Mouse (Mus musculus) embryonic stem cell, embryonic (primary cell): ENCODE data around the gene Arid4a.

Source experiments
- CTCF ChIA-PET, 4 experiments: fragments of 300-600 bp in 2 of 4; fragments of 350-600 bp in 2 of 4; sonication (Branson Sonifier 250); formaldehyde crosslinking; loops; one replicate each; lab custom pipeline; 2022; ENCODE audit warnings: inconsistent platforms in 2 of 4; lab: Charles Lee
- POLR2A ChIA-PET, 4 experiments: fragments of 300-600 bp in 2 of 4; fragments of 350-600 bp in 2 of 4; sonication (Branson Sonifier 250); formaldehyde crosslinking; loops; one replicate each; lab custom pipeline; 2022; ENCODE audit warnings: antibody characterized with exemption in 4 of 4, inconsistent platforms in 1 of 4; lab: Charles Lee

Arid4a gene

DNA sequence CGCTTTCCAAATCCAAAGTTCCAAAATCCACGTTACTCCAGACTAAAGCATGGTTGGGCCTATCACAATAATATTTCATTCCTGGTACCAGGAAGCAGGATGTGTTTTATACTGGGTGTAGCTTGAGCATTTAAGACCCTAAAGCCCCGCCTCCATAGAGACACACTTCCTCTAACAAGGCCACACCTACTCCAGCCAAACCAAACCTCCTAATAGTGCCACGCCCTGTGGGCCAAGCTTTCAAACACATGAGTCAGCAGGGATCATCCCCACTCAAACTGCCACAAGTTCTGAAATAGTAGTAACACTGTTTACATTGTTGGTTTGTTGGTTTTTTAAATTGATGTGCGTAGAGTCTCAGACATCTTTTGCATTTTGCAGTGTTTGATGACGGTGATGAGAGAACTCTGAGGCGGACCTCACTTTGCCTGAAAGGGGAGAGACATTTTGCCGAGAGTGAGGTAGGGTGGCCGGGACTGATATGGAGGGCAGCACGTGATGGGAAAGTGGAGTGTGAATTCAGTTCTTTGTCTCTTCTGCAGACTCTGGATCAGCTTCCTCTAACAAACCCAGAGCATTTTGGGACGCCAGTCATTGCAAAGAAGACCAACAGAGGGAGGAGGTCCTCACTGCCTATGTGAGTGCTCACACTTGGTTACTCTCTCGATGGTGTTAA, 21.1 kb downstream of the Arid4a start:
- POLR2A ChIA-PET = interaction anchor here (0.7 to 7.7 kb wide), 37 partner anchors 8 to 1049 kb away, joined by 3 to 149 read pairs (median 5); partner anchors contain the start of genes Arid4a (in 3 of the 4), Psma3 (in 3 of the 4), 2700049A03Rik (in 1 of the 4) and Jkamp (in 1 of the 4)
- CTCF ChIA-PET = interaction anchor here in 3 of 4 experiments (1.0 to 2.2 kb wide), 6 partner anchors 14 to 36 kb away, joined by 3 to 9 read pairs (median 4); partner anchors contain the start of gene Arid4a (in 1 of the 3)

DNA sequence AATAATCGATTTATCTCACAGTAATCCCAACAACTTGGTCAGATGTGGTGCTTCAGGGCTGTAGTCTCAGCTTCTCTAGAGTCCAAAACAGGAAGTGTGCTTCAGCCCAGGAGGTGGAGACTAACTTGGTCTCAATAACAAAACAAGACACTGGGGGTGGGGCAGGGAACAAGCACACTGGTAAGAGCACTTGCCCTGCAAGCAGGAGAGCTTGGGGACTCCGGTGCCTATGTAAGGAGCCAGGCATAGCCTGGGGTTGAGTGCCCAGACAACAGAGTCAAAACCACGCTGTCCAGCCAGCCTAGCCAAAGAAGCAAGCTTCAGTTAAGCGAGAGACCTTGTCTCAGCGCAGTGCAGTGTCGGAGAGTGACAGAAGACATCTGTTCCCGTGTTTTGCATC, 24.7 kb downstream of the Arid4a start:
- ChIA-PET CTCF (interaction anchor here in 2 of 4 experiments (0.5 to 2.2 kb wide), 2 partner anchors 33 to 68 kb away, joined by 4 to 8 read pairs; no protein-coding TSS in a partner anchor), POLR2A (interaction anchor here in 3 of 4 experiments (0.7 to 7.7 kb wide), 17 partner anchors 10 to 97 kb away, joined by 3 to 149 read pairs (median 5); partner anchors contain the start of genes Arid4a (in 2 of the 3) and Psma3 (in 1 of the 3))

DNA sequence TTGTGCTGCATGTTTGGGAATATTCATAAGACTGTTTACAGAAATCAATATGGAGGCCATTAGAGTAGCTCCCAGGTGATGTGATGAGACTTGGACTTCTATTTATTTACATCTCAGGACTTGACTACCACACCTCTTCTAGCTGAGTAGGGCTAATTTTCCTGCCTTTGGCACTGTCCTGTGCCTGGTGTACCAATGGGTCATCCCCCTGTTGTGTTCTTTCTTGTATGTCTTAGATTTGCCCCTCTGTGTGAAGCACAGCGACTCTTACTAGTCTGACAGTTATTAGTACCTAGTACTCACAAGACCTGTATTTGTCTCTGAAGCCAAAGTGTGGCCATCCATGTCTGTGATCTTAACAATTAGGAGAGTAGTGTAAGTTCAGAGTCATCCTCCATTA, 26.7 kb downstream of the Arid4a start:
- CTCF ChIA-PET = interaction anchor here in 2 of 4 experiments (0.6 to 2.2 kb wide), 3 partner anchors 24 to 31 kb away, joined by 3 to 8 read pairs (median 4); no protein-coding TSS in a partner anchor
- POLR2A ChIA-PET = interaction anchor here in 2 of 4 experiments (1.1 to 7.7 kb wide), 4 partner anchors 27 to 68 kb away, joined by 3 to 149 read pairs (median 20); partner anchors contain the start of genes Arid4a (in 2 of the 2) and Psma3 (in 1 of the 2)

DNA sequence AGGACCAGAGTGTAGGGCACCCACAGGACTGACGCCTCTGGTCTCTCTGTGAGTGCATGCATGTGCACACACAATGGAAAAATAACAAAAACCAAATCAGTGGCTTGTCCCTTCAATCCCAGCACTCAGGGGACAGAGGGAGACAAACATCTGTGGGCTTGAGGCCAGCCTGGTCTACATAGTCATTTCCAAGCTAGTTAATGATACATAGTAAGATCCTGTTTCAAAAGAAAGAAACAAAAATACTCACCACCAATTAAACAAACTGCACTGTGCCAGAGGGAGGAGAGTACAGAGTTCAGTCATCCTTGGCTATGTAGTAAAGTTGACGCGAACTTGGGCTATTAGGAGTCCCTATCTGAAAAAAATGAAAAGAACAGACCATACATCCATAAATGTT, 27.8 kb downstream of the Arid4a start:
- ChIA-PET CTCF (no interaction called here), POLR2A (interaction anchor here in 2 of 4 experiments (0.9 to 2.0 kb wide), 4 partner anchors 7 to 28 kb away, joined by 4 to 8 read pairs (median 5); partner anchors contain the start of gene Arid4a (in 2 of the 2))

DNA sequence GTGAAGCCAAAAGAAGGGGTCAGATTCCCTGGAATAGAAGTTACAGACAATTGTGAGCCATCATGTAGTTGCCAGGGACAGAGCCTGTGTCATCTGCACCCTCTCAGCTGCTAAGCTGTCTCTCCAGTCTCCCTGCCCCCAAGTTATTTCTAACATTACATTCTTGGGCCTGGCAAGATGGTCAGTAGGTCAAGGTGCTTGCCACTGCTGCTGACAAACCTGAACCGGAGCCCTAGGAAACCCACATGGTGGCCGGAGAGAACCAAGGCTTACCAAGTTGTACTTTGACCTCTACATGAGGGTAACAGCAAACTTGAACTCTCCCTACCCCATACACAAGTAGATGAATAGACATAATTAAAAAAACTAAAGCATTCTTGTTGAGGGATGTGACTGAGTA, 28.7 kb downstream of the Arid4a start:
- ChIA-PET POLR2A (interaction anchor here in 3 of 4 experiments (0.5 to 2.0 kb wide), 6 partner anchors 8 to 859 kb away, joined by 3 to 8 read pairs (median 4); partner anchors contain the start of gene Arid4a (in 2 of the 3)), CTCF (no interaction called here)

DNA sequence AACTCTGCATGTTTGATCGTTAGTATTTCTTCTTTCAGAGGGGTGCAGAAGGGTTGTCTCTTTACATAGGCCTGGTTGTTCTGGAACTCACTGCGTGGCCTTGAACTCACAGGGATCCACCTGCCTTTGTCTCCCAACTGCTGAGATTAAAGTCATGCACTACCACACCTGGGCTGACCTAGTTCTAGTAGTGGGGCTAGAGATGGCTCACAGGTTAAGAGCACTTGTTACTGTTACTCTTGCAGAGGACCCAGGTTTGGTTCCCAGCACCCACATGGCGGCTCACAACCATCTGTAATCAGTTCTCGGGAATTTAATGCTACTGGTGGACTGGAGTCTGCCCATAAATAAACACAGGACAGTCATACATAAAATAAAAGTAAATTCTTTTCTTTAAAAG, 30.7 kb downstream of the Arid4a start:
- CTCF ChIA-PET = interaction anchor here in 1 of 4 experiments (1.0 kb wide), 1 partner anchor 27 kb away, joined by 3 read pairs; no protein-coding TSS in a partner anchor
- POLR2A ChIA-PET = interaction anchor here in 1 of 4 experiments (1.2 to 1.5 kb wide), 2 partner anchors 29 to 31 kb away, joined by 3 to 4 read pairs; partner anchors contain the start of gene Arid4a

DNA sequence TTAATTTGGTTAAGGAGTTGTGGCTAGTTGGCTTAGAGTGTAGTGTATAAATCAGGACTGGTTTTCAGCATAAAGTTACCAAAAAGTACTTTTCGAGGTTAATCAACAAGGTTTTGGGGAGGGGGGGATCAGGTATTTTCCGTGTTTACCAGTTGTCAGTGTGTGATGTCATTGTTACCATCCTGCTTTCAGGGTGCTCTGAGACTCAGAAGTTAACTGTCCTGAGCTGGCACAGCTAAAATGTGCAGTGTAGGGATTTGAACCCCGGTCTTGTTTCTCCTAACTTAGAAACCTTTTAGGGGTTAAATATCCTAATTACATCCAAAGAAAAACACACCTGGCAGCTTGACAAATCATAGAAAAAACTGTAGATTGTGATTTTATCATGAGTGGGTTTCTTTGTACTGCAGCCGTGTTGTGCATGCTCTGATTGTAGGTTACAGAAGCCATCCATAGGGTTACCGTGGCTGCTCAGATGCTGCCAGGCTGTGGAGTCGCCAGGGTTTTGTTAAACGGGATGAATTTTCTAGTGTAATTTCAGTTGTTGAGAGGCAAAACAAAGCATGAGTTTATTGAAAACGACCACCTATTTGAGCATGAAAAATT, 31.8 kb downstream of the Arid4a start:
- ChIA-PET CTCF (interaction anchor here in 1 of 4 experiments (3.6 kb wide), 1 partner anchor 26 kb away, joined by 11 read pairs; no protein-coding TSS in a partner anchor), POLR2A (interaction anchor here in 3 of 4 experiments (0.5 to 4.4 kb wide), 6 partner anchors 11 to 207 kb away, joined by 3 to 16 read pairs (median 6); partner anchors contain the start of gene Arid4a (in 2 of the 3))

DNA sequence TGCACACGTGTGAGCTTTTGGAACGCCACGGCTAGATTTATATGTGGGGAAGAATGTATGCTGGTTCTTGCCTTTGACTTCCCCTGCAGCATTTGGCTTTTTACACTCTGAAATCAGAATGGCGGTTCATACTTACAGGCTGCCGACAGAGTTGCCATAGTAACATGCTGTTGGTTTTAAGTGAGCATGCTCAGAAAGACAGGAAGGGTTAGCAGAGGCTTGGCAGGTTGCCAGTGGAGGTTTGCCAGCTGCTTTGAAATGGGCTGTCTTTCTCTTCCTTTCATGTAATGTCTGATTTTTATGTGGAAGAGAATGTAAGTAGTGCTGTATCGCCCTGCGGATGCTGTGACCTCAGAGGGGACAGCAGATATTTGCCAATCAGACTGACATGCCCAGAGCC, 32.3 kb downstream of the Arid4a start:
- POLR2A ChIA-PET = interaction anchor here in 3 of 4 experiments (0.5 to 4.4 kb wide), 7 partner anchors 10 to 207 kb away, joined by 3 to 16 read pairs (median 3); partner anchors contain the start of gene Arid4a (in 2 of the 3)
- CTCF ChIA-PET = interaction anchor here in 1 of 4 experiments (3.6 kb wide), 1 partner anchor 25 kb away, joined by 11 read pairs; no protein-coding TSS in a partner anchor

DNA sequence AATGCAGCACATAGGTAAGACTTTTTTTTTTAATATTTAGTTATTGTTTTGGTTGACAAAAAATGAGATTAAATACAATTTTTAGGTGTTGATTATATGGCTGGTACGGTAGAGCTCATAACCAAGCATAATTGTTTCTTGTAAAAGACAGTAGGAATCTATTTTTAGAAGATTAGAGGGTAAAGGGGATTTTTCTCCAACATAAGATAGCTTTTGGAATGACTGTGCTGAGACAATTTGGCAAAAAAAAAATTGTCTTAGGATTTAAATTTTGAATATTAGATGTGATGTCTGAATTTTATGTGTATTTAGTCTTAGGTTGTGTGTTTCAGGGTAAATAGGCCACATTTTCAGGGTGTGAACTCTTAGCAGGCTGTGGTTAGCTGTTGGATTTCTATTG, 32.8 kb downstream of the Arid4a start:
- ChIA-PET CTCF (interaction anchor here in 1 of 4 experiments (0.5 to 3.6 kb wide), 2 partner anchors 25 to 51 kb away, joined by 4 to 11 read pairs; no protein-coding TSS in a partner anchor), POLR2A (interaction anchor here in 3 of 4 experiments (0.8 to 4.4 kb wide), 5 partner anchors 10 to 33 kb away, joined by 3 to 16 read pairs (median 10); partner anchors contain the start of gene Arid4a (in 2 of the 3))

DNA sequence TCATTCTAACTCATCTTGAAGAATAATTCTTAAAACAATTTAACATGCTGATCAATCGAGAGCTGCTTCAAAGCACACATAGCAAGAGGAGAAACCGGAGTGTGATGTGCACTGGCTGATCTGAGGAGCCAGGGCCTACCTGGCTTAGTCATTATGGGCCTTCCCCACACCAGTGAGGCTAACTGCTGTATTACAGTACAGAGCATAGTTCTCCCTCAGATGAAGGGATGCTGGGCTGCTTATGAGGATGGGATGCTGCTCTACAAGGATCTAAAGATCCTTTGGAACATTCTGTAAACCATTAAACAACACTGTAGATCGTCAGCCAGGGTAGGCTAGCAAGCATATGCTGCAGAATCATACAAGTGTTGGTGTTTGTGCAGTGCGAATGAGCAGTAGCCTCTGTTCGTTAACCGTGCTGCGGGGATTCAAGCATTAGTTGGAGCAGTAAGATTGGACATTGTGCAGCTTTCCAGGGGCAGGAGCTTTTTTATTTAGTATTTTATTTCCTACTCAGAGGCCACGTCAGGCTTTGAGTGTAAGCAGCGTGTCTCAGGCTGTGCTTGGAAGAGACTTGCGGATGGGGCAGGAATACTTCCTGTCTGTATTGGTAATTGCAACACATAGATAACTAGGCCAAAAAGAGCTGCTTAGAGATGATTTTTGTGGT, 33.9 kb downstream of the Arid4a start:
- ChIA-PET CTCF (interaction anchor here in 3 of 4 experiments (1.1 to 3.6 kb wide), 3 partner anchors 23 to 24 kb away, joined by 4 to 11 read pairs (median 4); no protein-coding TSS in a partner anchor), POLR2A (interaction anchor here in 2 of 4 experiments (0.8 to 4.4 kb wide), 10 partner anchors 9 to 79 kb away, joined by 3 to 16 read pairs (median 6); partner anchors contain the start of genes Arid4a (in 2 of the 2) and Psma3 (in 1 of the 2))

DNA sequence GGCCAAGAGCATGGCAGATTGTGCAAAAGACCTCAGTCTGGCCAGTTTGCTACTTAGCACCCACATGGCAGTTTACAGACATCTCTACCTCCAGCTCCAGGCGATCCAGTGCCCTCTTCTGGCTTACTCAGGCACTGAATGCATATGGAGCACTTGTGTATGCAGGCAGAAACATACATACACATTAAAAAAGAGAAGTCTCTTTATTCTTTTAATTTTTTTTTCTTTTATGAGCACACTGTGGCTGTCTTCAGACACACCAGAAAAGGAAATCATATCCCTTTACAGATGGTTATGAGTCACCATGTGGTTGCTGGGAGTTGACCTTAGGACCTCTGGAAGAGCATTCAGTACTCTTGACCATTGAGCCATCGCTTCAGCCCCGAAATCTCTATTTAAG, 35.3 kb downstream of the Arid4a start:
- ChIA-PET CTCF (interaction anchor here in 3 of 4 experiments (0.9 to 1.1 kb wide), 6 partner anchors 10 to 36 kb away, joined by 3 to 4 read pairs (median 4); partner anchors contain the start of gene Arid4a (in 1 of the 3)), POLR2A (interaction anchor here in 2 of 4 experiments (0.6 to 4.4 kb wide), 11 partner anchors 10 to 119 kb away, joined by 3 to 16 read pairs (median 5); partner anchors contain the start of genes Arid4a (in 2 of the 2) and Psma3 (in 1 of the 2))

DNA sequence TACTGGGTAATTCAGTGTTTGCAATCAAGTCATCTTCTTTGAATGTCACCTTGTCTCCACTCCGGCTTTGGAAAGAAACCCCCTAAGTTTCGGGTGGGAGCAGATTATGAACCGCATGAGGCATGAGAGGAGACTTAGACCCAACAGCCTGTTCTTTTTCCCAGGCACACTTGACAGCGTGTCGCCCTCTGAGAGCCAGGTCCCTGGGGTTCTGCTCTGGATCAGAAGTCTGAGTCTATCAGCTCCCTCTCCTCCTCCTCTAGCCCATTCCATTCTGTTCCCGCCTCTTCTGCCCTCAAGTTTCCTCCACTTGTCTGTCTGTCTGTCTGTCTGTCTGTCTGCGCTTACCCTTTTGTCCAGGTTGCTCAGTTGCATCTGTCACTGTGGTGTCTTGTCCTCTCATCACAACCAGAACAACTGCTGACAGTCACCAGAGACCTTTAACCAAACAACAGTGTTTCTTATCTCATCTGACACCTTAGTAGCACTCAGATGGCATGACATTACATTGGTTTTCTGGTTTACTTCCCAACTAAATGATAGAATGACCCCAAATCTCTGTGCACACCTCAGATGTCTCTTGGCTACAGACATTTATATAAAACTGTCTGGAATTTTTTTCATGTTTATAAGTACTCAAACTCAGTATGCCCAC, 36.7 kb downstream of the Arid4a start:
- ChIA-PET CTCF (interaction anchor here in 3 of 4 experiments (0.5 to 2.8 kb wide), 6 partner anchors 16 to 1131 kb away, joined by 3 to 13 read pairs (median 3); no protein-coding TSS in a partner anchor), POLR2A (interaction anchor here in 3 of 4 experiments (0.7 to 2.4 kb wide), 16 partner anchors 11 to 90 kb away, joined by 3 to 12 read pairs (median 4); partner anchors contain the start of genes Arid4a (in 2 of the 3) and Psma3 (in 1 of the 3))

DNA sequence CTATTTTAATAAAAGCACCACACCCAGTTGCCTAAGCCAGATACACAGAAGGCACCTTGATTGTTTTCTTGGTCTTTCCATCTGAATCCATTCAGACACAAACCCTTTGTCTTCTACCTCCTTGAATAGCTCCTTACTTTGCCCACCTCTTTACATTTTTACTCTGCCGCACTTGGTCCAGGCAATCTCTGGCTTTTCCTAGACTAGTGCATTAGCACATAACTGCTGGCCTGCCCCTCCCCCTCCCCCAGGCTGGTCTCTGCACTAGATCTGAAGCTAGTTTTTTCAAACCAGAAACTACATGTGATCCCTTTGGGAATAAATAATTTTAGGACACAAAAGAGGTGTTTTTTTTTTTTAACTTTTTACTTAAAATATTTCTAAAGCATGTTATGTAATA, 37.2 kb downstream of the Arid4a start:
- ChIA-PET POLR2A (interaction anchor here in 3 of 4 experiments (0.7 to 2.4 kb wide), 14 partner anchors 11 to 84 kb away, joined by 3 to 12 read pairs (median 5); partner anchors contain the start of genes Arid4a (in 2 of the 3) and Psma3 (in 1 of the 3)), CTCF (interaction anchor here in 2 of 4 experiments (1.1 to 2.8 kb wide), 3 partner anchors 16 to 20 kb away, joined by 3 to 13 read pairs (median 3); no protein-coding TSS in a partner anchor)

DNA sequence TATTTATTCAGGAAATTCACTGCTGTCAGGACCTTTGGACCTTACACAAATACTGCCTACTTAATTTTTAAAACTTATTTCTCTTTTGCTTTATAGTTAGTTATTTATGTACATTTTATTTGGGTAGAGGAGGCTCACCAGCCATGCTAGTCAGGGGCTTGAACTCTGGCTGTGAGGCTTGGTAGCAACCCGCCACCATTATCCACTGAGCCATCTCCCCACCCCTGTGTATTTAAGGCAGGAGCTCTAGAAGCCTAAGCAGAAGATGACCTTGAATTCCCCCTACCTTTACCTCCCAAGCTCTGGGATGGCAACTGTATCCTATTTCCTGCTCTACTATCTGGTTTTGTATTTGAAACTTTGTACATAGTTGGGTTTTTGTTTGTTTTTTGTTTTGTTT, 37.7 kb downstream of the Arid4a start:
- CTCF ChIA-PET = interaction anchor here in 1 of 4 experiments (1.7 to 2.8 kb wide), 2 partner anchors 17 to 20 kb away, joined by 3 to 13 read pairs; no protein-coding TSS in a partner anchor

DNA sequence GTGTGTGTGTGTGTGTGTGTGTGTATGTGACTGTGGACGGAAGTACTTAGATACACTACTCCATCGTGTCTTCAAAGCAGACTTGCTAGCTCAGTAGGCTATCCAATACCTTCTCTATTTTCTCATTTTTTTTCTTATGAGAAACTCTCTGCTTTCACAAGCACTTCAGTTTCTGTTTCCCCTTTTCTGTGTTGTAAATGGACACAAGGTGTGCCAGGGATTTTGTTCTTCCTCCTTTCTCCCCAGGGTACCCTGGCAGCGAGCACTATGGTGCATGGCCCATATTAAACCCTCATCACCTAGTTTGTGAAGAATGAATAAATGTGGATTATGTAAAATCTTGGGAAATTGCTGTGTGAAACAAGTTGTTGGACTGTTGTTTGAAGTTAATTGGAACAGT, 39.7 kb downstream of the Arid4a start:
- ChIA-PET POLR2A (interaction anchor here in 3 of 4 experiments (0.6 to 1.6 kb wide), 4 partner anchors 40 to 100 kb away, joined by 3 to 8 read pairs (median 4); partner anchors contain the start of genes Arid4a (in 2 of the 3) and Psma3 (in 1 of the 3)), CTCF (interaction anchor here in 1 of 4 experiments (0.6 kb wide), 2 partner anchors 46 to 1511 kb away, joined by 3 read pairs; no protein-coding TSS in a partner anchor)

More for the DNA sequence above, 37.7 kb downstream of the Arid4a start:
- POLR2A ChIA-PET = interaction anchor here in 3 of 4 experiments (0.8 to 2.4 kb wide), 13 partner anchors 10 to 84 kb away, joined by 3 to 12 read pairs (median 4); partner anchors contain the start of gene Arid4a (in 3 of the 3)
